Mouse (Mus musculus) heart, postnatal 0 days (tissue): ENCODE measurements around the gene Magi2.

ENCODE experiments used
- CTCF ChIP-seq: IDR thresholded peaks from 2 replicates; pipeline ENCODE4 v1.5.1; 2016; ENCODE audit warnings: antibody characterized with exemption, control low read depth, low read depth
- EP300 ChIP-seq: IDR thresholded peaks from 2 replicates; pipeline ENCODE4 v1.6.1; 2016; ENCODE audit warnings: antibody characterized with exemption, low read depth

- TF ChIP-seq CTCF (no peak), EP300 (no peak)
Measured at GRCm38 (mm10) chr5:20753096-20753495, 1526.3 kb downstream of the Magi2 start.
